Mouse (Mus musculus) liver, postnatal 0 days (tissue): ENCODE data around the gene Draxin. TPM values are rescaled to one million over a fixed set of nuclear protein-coding genes. Genes with fewer than 3 reads are reported as not detected.

Experiments
- ATAC-seq: fragments of 200-750 bp; cut with Nextera tagmentation; 2 replicates; pipeline ENCODE4 v1.8.0; 2017; ENCODE audit warnings: mild to moderate bottlenecking, moderate library complexity
- DNase-seq: peaks from one replicate; pipeline ENCODE4 v3.0.0-alpha.2; 2016
- H3K27ac ChIP-seq: fragments of 300-500 bp; sonication (generic); 2 replicates; pipeline ENCODE4 v1.5.1; 2014; ENCODE audit warnings: antibody characterized with exemption, moderate library complexity, mild to moderate bottlenecking, low read depth
- H3K27me3 ChIP-seq: fragments of 300-500 bp; sonication (generic); 2 replicates; pipeline ENCODE4 v1.6.1; 2014; ENCODE audit warnings: low read length, control low read depth, mixed read lengths; ENCODE audit not compliant: insufficient read depth
- H3K36me3 ChIP-seq: fragments of 300-500 bp; sonication (generic); replicated peaks from 2 replicates; pipeline ENCODE4 v1.6.1; 2014; ENCODE audit warnings: mild to moderate bottlenecking, control low read depth, low read length, moderate library complexity, mixed read lengths; ENCODE audit not compliant: insufficient read depth
- H3K4me1 ChIP-seq: fragments of 300-500 bp; sonication (generic); 2 replicates; pipeline ENCODE4 v1.6.1; 2014; ENCODE audit warnings: antibody characterized with exemption, mild to moderate bottlenecking, control low read depth; ENCODE audit not compliant: insufficient read depth
- H3K4me2 ChIP-seq: fragments of 300-500 bp; sonication (generic); 2 replicates; pipeline ENCODE4 v1.6.1; 2014; ENCODE audit warnings: low read depth, mild to moderate bottlenecking, low read length, moderate library complexity, mixed read lengths
- H3K4me3 ChIP-seq: fragments of 300-500 bp; sonication (generic); 2 replicates; pipeline ENCODE4 v1.5.1; 2014; ENCODE audit warnings: low read depth, low read length
- H3K9ac ChIP-seq: fragments of 300-500 bp; sonication (generic); replicated peaks from 2 replicates; pipeline ENCODE4 v1.6.1; 2014; ENCODE audit warnings: mild to moderate bottlenecking, moderate library complexity
- H3K9me3 ChIP-seq: fragments of 300-500 bp; sonication (generic); 2 replicates; pipeline ENCODE4 v1.6.1; 2016; ENCODE audit warnings: mild to moderate bottlenecking, control low read depth, low read length, mixed read lengths
- CTCF ChIP-seq: sonication (generic); IDR thresholded peaks from 2 replicates; pipeline ENCODE4 v1.5.1; 2016; ENCODE audit warnings: antibody characterized with exemption, low read depth
- EP300 ChIP-seq: IDR thresholded peaks from 2 replicates; pipeline ENCODE4 v1.6.1; 2016; ENCODE audit warnings: antibody characterized with exemption, low read depth, mild to moderate bottlenecking
- WGBS: fragments of 180-500 bp; shearing (Covaris S2); extraction: QIAGEN DNeasy Blood & Tissue Kit; methylation state at CpG from one replicate; pipeline ENCODE4 v1.1.7; 2014; ENCODE audit not compliant: insufficient replicate concordance; 5-methylcytosine and 5-hydroxymethylcytosine counted together
- polyA plus RNA-seq: library from polyadenylated mRNA; unstranded; fragments of >200 nt; fragmentation: Nextera tagmentation; extraction: Ambion mirVana; gene quantifications from 2 replicates; pipeline ENCODE4 v1.2.1, GENCODE M21; 2015

The Draxin gene
- polyA plus RNA-seq, 1 experiment from 2014 or later = 0.04 TPM

- peaks cover 13% of the 10 kb centered on the region for H3K4me1 ChIP-seq
- H3K4me2 ChIP-seq = no peak overlapping the region
- no peak overlapping the region for H3K9ac ChIP-seq
- peaks cover 13% of the 10 kb centered on the region for H3K36me3 ChIP-seq
- H3K27ac ChIP-seq = no peak overlapping the region
- no peaks in the 10 kb centered on the region for H3K27me3 ChIP-seq
- DNase-seq (no peak), ATAC-seq (no peak)
- TF ChIP-seq EP300 = no peak
- TF ChIP-seq CTCF = no peak
- H3K4me3 ChIP-seq = no peak overlapping the region
- no peaks in the 10 kb centered on the region for H3K9me3 ChIP-seq
- whole genome bisulfite sequencing = 56% methylated on average over 12 of the region's 12 CpGs
Observed at GRCm38 (mm10) chr4:148149540-148149939, 19.0 kb upstream of the Draxin start.

- no peak for ATAC-seq
- no peak overlapping the region for H3K27ac ChIP-seq
- 72% methylated on average over 2 of the region's 2 CpGs for WGBS
Observed at GRCm38 (mm10) chr4:148147714-148148113, 17.2 kb upstream of the Draxin start.

GRCm38 (mm10) chr4:148143721-148144120, 13.2 kb upstream of the Draxin start:
- ATAC-seq (no peak), DNase-seq (no peak)
- Histone ChIP-seq H3K4me1 (peaks cover 11% of the 10 kb centered on the region), H3K4me2 (no peak overlapping the region), H3K36me3 (peaks cover 11% of the 10 kb centered on the region), H3K27ac (no peak overlapping the region), H3K9me3 (no peaks in the 10 kb centered on the region), H3K27me3 (peaks cover 5% of the 10 kb centered on the region; the same call in 1 of the 2 replicates), H3K4me3 (no peak overlapping the region), H3K9ac (no peak overlapping the region)
- no peak for TF ChIP-seq EP300
- no peak for TF ChIP-seq CTCF
- WGBS = 69% methylated on average over 5 of the region's 5 CpGs

More at GRCm38 (mm10) chr4:148147714-148148113, 17.2 kb upstream of the Draxin start:
- Histone ChIP-seq H3K4me2 (no peak overlapping the region), H3K9me3 (no peaks in the 10 kb centered on the region), H3K9ac (no peak overlapping the region), H3K4me3 (no peak overlapping the region), H3K27me3 (no peaks in the 10 kb centered on the region), H3K4me1 (peaks cover 13% of the 10 kb centered on the region), H3K36me3 (peaks cover 13% of the 10 kb centered on the region)
- no peak for TF ChIP-seq EP300
- no peak for TF ChIP-seq CTCF
- DNase-seq = no peak

- TF ChIP-seq EP300 = peak; percentile 53; the same call in 1 of the 2 replicates
- TF ChIP-seq CTCF = peak; percentile 86
- DNase-seq = peak; percentile 94
- H3K9me3 ChIP-seq = no peaks in the 10 kb centered on the region
- peak; percentile 95 for ATAC-seq
- peak overlapping the region; percentile 98 for H3K4me2 ChIP-seq
- H3K27ac ChIP-seq = peak overlapping the region; percentile 85
- peaks cover 21% of the 10 kb centered on the region for H3K27me3 ChIP-seq
- WGBS = under 1% methylated on average over 65 of the region's 65 CpGs
- peaks cover 11% of the 10 kb centered on the region for H3K4me1 ChIP-seq
- H3K9ac ChIP-seq = peak overlapping the region; percentile 63
- H3K36me3 ChIP-seq = peaks cover 3% of the 10 kb centered on the region; the same call in 1 of the 2 replicates
- H3K4me3 ChIP-seq = peak overlapping the region; percentile 63
Observed at GRCm38 (mm10) chr4:148140098-148141011, 9.9 kb upstream of the Draxin start.

DNA sequence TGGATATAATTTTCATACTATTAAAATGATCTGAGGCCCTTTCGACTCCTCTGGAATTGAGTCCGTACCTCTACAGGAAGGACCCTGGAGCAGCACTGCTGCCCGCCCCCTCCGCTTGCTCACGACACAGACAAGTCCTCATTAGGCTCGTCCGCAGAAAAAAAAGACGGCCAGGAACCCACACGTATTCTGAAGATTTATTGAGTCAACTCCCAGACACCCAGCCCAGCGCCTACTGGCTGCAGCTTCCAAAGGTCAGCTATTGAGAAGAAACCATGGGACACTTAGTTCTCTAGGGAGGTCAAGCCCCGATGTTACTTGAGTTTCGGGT, 9.2 kb upstream of the Draxin start:
- H3K9ac ChIP-seq = peak overlapping the region; percentile 63
- 0 out of 2 replicates have a peak, but pooled peaks cover 1% of the 10 kb centered on the region for H3K36me3 ChIP-seq
- H3K27me3 ChIP-seq = peaks cover 21% of the 10 kb centered on the region
- TF ChIP-seq EP300 (no peak), CTCF (no peak)
- 3% methylated on average over 12 of the region's 12 CpGs for WGBS
- peak overlapping the region; percentile 98 for H3K4me2 ChIP-seq
- ATAC-seq = peak; percentile 6; the same call in 1 of the 2 replicates
- no peak for DNase-seq
- H3K4me3 ChIP-seq = peak overlapping the region; percentile 63
- no peaks in the 10 kb centered on the region for H3K9me3 ChIP-seq
- H3K4me1 ChIP-seq = peaks cover 11% of the 10 kb centered on the region
- H3K27ac ChIP-seq = peak overlapping the region; percentile 85

DNA sequence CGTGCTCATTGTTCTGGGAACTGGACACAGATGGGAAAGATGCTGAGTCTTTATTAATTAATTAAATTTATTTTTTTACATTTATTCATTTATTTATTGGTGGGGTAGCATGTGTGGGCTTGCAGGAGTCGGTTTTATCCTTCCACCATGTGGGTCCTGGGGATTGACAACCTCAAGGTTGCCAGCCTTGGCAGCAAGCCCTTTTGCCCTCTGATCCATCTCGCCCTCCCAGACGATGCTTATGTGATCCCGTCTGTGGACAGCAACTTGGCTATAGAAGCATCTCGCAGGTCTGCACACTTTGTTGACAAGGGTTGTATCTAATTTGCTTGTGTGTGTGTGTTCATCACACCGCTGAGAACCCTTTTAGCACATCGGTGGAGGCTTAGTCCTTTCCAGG, 7.0 kb upstream of the Draxin start:
- no peaks in the 10 kb centered on the region for H3K9me3 ChIP-seq
- no peaks in the 10 kb centered on the region for H3K36me3 ChIP-seq
- peaks cover 11% of the 10 kb centered on the region for H3K4me1 ChIP-seq
- ATAC-seq (no peak), DNase-seq (no peak)
- no peak overlapping the region for H3K9ac ChIP-seq
- 58% methylated on average over 8 of the region's 8 CpGs for WGBS
- H3K4me3 ChIP-seq = no peak overlapping the region
- H3K4me2 ChIP-seq = no peak overlapping the region
- H3K27me3 ChIP-seq = peaks cover 22% of the 10 kb centered on the region
- H3K27ac ChIP-seq = no peak overlapping the region
- TF ChIP-seq EP300 (no peak), CTCF (no peak)
